Mouse (Mus musculus) kidney, adult 2 months (tissue): ENCODE measurements around the gene Padi1.

Experiments used
- CTCF ChIP-seq: fragments of 200-500 bp; conservative IDR thresholded peaks from 2 replicates; pipeline ENCODE4 v1.5.1; 2011; ENCODE audit warnings: low read depth, mild to moderate bottlenecking, control low read depth, low read length, moderate library complexity, mixed read lengths; ENCODE audit not compliant: insufficient read depth, insufficient read length
- POLR2A ChIP-seq: fragments of 200-500 bp; IDR thresholded peaks from one replicate; pipeline ENCODE4 v1.6.1; 2011; ENCODE audit warnings: low read depth, low read length, control low read depth

DNA sequence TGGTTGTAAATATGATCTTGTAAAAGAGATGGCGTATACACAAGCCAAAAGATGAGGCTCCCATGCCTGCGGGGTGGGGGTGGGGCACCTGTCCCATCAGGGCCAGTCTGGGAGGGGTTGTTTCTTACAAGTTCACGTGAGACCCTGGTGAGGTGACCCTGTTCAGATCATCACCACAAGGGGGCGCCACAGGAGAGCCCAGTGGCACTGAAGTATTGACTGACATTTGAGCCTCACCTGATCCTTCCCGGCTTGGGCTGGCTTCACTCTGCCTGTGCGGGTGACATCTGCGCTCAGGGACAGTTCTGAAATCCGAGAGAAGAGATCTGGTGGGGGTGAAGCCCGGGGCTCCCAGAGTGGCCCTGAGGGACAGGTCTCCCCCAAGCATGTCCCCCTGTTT, 82.4 kb downstream of the Padi1 start:
- TF ChIP-seq CTCF, result peak; percentile 71
- TF ChIP-seq POLR2A, result no peak
